Mouse (Mus musculus): ENCODE results near the gene Mtf1.

DNA sequence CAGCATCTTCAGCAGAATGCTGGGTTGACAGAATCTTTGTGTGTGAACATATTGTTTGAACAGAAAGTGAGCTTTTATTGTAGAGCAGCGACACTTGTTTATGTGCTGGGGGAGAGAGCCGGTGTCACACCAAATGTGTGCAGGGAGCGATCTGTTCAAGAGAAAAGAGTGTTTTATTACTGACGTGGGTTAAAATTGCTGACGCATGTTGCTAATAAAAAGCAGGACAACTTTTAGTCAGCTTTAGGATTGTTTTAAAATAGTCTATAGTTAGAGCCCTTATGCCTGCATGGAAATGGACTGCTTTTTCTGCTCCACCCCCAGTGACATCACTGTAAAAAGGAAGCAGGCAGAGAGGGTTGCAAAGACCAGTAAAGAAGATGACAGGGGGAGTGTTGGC is 88.9 kb downstream of the Mtf1 start:
- TF ChIP-seq CHD2 (IDR thresholded peaks at IDR 0.05; ENCODE audit: low read length) (no peak), GATA1 (IDR thresholded peaks at IDR 0.05; ENCODE audit: low read depth, low read length) (no peak), KAT2A (conservative IDR thresholded peaks at IDR 0.05; ENCODE audit: low read depth, low read length) (no peak), CTCF (IDR thresholded peaks at IDR 0.05 in 2 of 3, conservative IDR thresholded peaks at IDR 0.05 in 1 of 3; ENCODE audit: control insufficient read depth in 1 of 3, insufficient read depth in 1 of 3, low read depth in 2 of 3, low read length in 3 of 3, poor library complexity in 1 of 3, severe bottlenecking in 1 of 3) (no peak), POLR2A (IDR thresholded peaks at IDR 0.05; ENCODE audit: control insufficient read depth in 1 of 2, insufficient read depth in 1 of 2, low read depth in 1 of 2, low read length in 2 of 2, poor library complexity in 1 of 2) (no peak), MAFK (IDR thresholded peaks at IDR 0.05; ENCODE audit: borderline replicate concordance, low read depth, low read length) (no peak), ZKSCAN1 (IDR thresholded peaks at IDR 0.05; ENCODE audit: low read depth, low read length) (no peak), EP300 (IDR thresholded peaks at IDR 0.05; ENCODE audit: low read depth in 1 of 2, low read length in 2 of 2) (no peak), RAD21 (IDR thresholded peaks at IDR 0.05; ENCODE audit: low read depth, low read length) (no peak)

All from MEL (cell line).